ENCODE assay signal across 25 mouse cellular contexts in genomic region chr13:95745451-95745850, GRCm38 (mm10). TPM values are rescaled to one million over a fixed set of nuclear protein-coding genes. Genes with fewer than 3 reads are reported as not detected.
A peak's percentile ranks its signal among the peaks of the same experiment; 100 is the strongest.
DNase-seq lines count a peak whose midpoint lies in the region; ATAC-seq and TF ChIP-seq lines count a peak whose summit lies in the region.
"Had no signal": no experiment of that assay in that cellular context is flagged by ENCODE, and none has a peak within 500 bp of the region (broad histone marks: within the 10 kb centered on the region; RNA-seq: fewer than 3 reads in every experiment).

No protein-coding gene starts in this region.

- no peaks in the 10 kb centered on the region for H3K36me3 ChIP-seq in embryonic facial prominence, embryonic 12.5 days
- H3K36me3 ChIP-seq in embryonic facial prominence, embryonic 10.5 days (replicated peaks) = peaks cover 12% of the 10 kb centered on the region
- no peaks in the 10 kb centered on the region for H3K36me3 ChIP-seq in kidney, postnatal 0 days (ENCODE audit: insufficient read depth, low read length)
- no peaks in the 10 kb centered on the region for H3K36me3 ChIP-seq in lung, embryonic 15.5 days
- H3K36me3 ChIP-seq: heart, embryonic 15.5 days had no signal

- peaks cover 27% of the 10 kb centered on the region for H3K4me1 ChIP-seq in embryonic facial prominence, embryonic 12.5 days
- peaks cover 7% of the 10 kb centered on the region for H3K4me1 ChIP-seq in embryonic facial prominence, embryonic 10.5 days
- 0 out of 2 replicates have a peak, but pooled peaks cover 3% of the 10 kb centered on the region for H3K4me1 ChIP-seq in kidney, postnatal 0 days (replicated peaks; ENCODE audit: insufficient read depth, low read length)
- peaks cover 56% of the 10 kb centered on the region for H3K4me1 ChIP-seq in lung, embryonic 15.5 days
- H3K4me1 ChIP-seq: forebrain, embryonic 13.5 days; hindbrain, embryonic 10.5 days; midbrain, embryonic 10.5 days had no signal

- no peak for DNase-seq in embryonic facial prominence, embryonic 10.5 days (ENCODE audit: low spot score)
- DNase-seq in kidney, postnatal 0 days (ENCODE audit: low spot score) = peak; percentile 36
- DNase-seq in kidney, postnatal 36 days = no peak
- peak; percentile 43 to 46 for DNase-seq in lung, postnatal 4 days
- DNase-seq in cerebellum, postnatal 4 days (ENCODE audit: low spot score in 2 of 2) = no peak
- DNase-seq in gastrocnemius, postnatal 4 days (ENCODE audit: low spot score in 2 of 2) = no peak
- DNase-seq: adrenal gland, adult 8-10 months; cerebellum, postnatal 10 days; embryo, embryonic 11 days; gastrocnemius, postnatal 10 days; heart, adult 2 months; kidney, postnatal 14 days; left cerebral cortex, postnatal 4 days; retina, postnatal 1 day; right cerebral cortex, postnatal 4 days; thymus, postnatal 36 days had no signal

- WGBS in embryonic facial prominence, embryonic 12.5 days = 46% methylated on average over 4 of the region's 4 CpGs
- WGBS in embryonic facial prominence, embryonic 10.5 days = 88% methylated on average over 4 of the region's 4 CpGs
- WGBS in kidney, postnatal 0 days = 55% methylated on average over 4 of the region's 4 CpGs
- WGBS in lung, embryonic 15.5 days = 36% methylated on average over 4 of the region's 4 CpGs

- H3K27ac ChIP-seq in embryonic facial prominence, embryonic 12.5 days = peak overlapping the region; percentile 58; the same call in 1 of the 2 replicates
- no peak overlapping the region for H3K27ac ChIP-seq in embryonic facial prominence, embryonic 10.5 days (replicated peaks)
- H3K27ac ChIP-seq in kidney, postnatal 0 days = no peak overlapping the region
- peak overlapping the region; percentile 25; the same call in 1 of the 2 replicates for H3K27ac ChIP-seq in lung, embryonic 15.5 days
- H3K27ac ChIP-seq: forebrain, embryonic 13.5 days; heart, adult 2 months; heart, embryonic 15.5 days; hindbrain, embryonic 10.5 days; left cerebral cortex, adult 2 months; midbrain, embryonic 10.5 days had no signal

- no peak overlapping the region for H3K4me2 ChIP-seq in embryonic facial prominence, embryonic 12.5 days (replicated peaks)
- H3K4me2 ChIP-seq in kidney, postnatal 0 days (ENCODE audit: low read length) = no peak overlapping the region
- no peak overlapping the region for H3K4me2 ChIP-seq in lung, embryonic 15.5 days
- H3K4me2 ChIP-seq: forebrain, embryonic 13.5 days; heart, embryonic 15.5 days; liver, embryonic 11.5 days had no signal

- ATAC-seq in embryonic facial prominence, embryonic 12.5 days (ENCODE audit: insufficient number of reproducible peaks, insufficient read depth, low FRiP score, low TSS enrichment) = no peak
- no peak for ATAC-seq in kidney, postnatal 0 days (replicated peaks; ENCODE audit: low FRiP score, low read depth)
- ATAC-seq in lung, embryonic 15.5 days (ENCODE audit: borderline replicate concordance, extremely low read depth, low FRiP score, low TSS enrichment) = peak; percentile 52; the same call in 1 of the 2 replicates
- ATAC-seq: forebrain, embryonic 13.5 days had no signal

- no peaks in the 10 kb centered on the region for H3K9me3 ChIP-seq in embryonic facial prominence, embryonic 12.5 days
- no peaks in the 10 kb centered on the region for H3K9me3 ChIP-seq in embryonic facial prominence, embryonic 10.5 days
- H3K9me3 ChIP-seq in kidney, postnatal 0 days (replicated peaks; ENCODE audit: low read length) = no peaks in the 10 kb centered on the region
- no peaks in the 10 kb centered on the region for H3K9me3 ChIP-seq in lung, embryonic 15.5 days
- H3K9me3 ChIP-seq: forebrain, embryonic 13.5 days; heart, embryonic 15.5 days; hindbrain, embryonic 10.5 days; midbrain, embryonic 10.5 days had no signal

- TF ChIP-seq CTCF in kidney, postnatal 0 days (IDR thresholded peaks at IDR 0.05; ENCODE audit: low read depth) = no peak

- H3K4me3 ChIP-seq in embryonic facial prominence, embryonic 12.5 days = no peak overlapping the region
- no peak overlapping the region for H3K4me3 ChIP-seq in embryonic facial prominence, embryonic 10.5 days
- no peak overlapping the region for H3K4me3 ChIP-seq in kidney, postnatal 0 days (replicated peaks; ENCODE audit: low read depth, low read length)
- no peak overlapping the region for H3K4me3 ChIP-seq in lung, embryonic 15.5 days
- H3K4me3 ChIP-seq: erythroblast, embryonic 14.5 days; forebrain, embryonic 13.5 days; heart, adult 2 months; heart, embryonic 15.5 days; hindbrain, embryonic 10.5 days; left cerebral cortex, adult 2 months; midbrain, embryonic 10.5 days had no signal

- H3K9ac ChIP-seq in embryonic facial prominence, embryonic 12.5 days = no peak overlapping the region
- no peak overlapping the region for H3K9ac ChIP-seq in kidney, postnatal 0 days (ENCODE audit: low read depth, low read length)
- no peak overlapping the region for H3K9ac ChIP-seq in lung, embryonic 15.5 days
- H3K9ac ChIP-seq: forebrain, embryonic 13.5 days; heart, embryonic 15.5 days had no signal

- no peaks in the 10 kb centered on the region for H3K27me3 ChIP-seq in embryonic facial prominence, embryonic 12.5 days
- no peaks in the 10 kb centered on the region for H3K27me3 ChIP-seq in embryonic facial prominence, embryonic 10.5 days (replicated peaks; ENCODE audit: low read depth, poor library complexity, severe bottlenecking)
- no peaks in the 10 kb centered on the region for H3K27me3 ChIP-seq in kidney, postnatal 0 days (ENCODE audit: insufficient read depth, low read length)
- 0 out of 2 replicates have a peak, but pooled peaks cover 3% of the 10 kb centered on the region for H3K27me3 ChIP-seq in lung, embryonic 15.5 days
- H3K27me3 ChIP-seq: forebrain, embryonic 13.5 days; heart, embryonic 15.5 days had no signal

RNA-seq across cellular contexts. Expression of gene F2rl2, which starts 48.8 kb away (rescaled TPM):
- polyA plus RNA-seq in embryonic facial prominence, embryonic 12.5 days (2016; fragmentation: Nextera tagmentation; extraction: Ambion mirVana) = 1.2 TPM in 2 replicates
- polyA plus RNA-seq in embryonic facial prominence, embryonic 10.5 days (2016; fragmentation: Nextera tagmentation; extraction: Ambion mirVana) = 1.7 and 2.0 TPM in 2 replicates
- polyA plus RNA-seq in kidney, postnatal 0 days (2015; fragmentation: Nextera tagmentation; extraction: Ambion mirVana) = 0.09 and 0.11 TPM in 2 replicates
- 0.87 and 0.94 TPM in 2 replicates for polyA plus RNA-seq in lung, embryonic 15.5 days (2015; fragmentation: Nextera tagmentation; extraction: Ambion mirVana)
- under 1 TPM in 1 of 2 experiments, not detected in 1; 0.10 TPM for total RNA-seq in gastrocnemius, postnatal 4 days (2021)
- polyA plus RNA-seq: erythroblast, embryonic 14.5 days had no signal

Comparison
In these comparisons a context has a peak if more than half of its experiments do, and no peak if none do; other contexts are left out.
1. H3K27ac ChIP-seq: peak in embryonic facial prominence, embryonic 12.5 days (single experiment) and lung, embryonic 15.5 days (single experiment); none in embryonic facial prominence, embryonic 10.5 days (single experiment) and kidney, postnatal 0 days (single experiment).
2. DNase-seq: peak in kidney, postnatal 0 days (single experiment) and lung, postnatal 4 days (2 of 2); none in embryonic facial prominence, embryonic 10.5 days (single experiment), kidney, postnatal 36 days (0 of 2), cerebellum, postnatal 4 days (0 of 2) and gastrocnemius, postnatal 4 days (0 of 2).